Mouse (Mus musculus): ENCODE measurements around the gene Fam71e1.

GRCm38 (mm10) chr7:44462218-44463055, 33.9 kb upstream of the Fam71e1 start:
- TF ChIP-seq POLR2A (IDR thresholded peaks at IDR 0.05; ENCODE audit: extremely low read depth, insufficient read depth, low read length) (no peak), CTCF (IDR thresholded peaks at IDR 0.05; ENCODE audit: low read depth, low read length) (peak; percentile 33; the same call in 1 of the 2 replicates)
